Mouse (Mus musculus) limb, embryonic 15.5 days (tissue): ENCODE measurements at regions not wholly inside any gene's neighbourhood (a gene's known extent, or its start where the extent isn't known, plus 50 kb on each side); places are given as distances from the start of the nearest gene placed in this dataset.

Experiments used
- ATAC-seq: fragments of 200-750 bp; cut with Nextera tagmentation; 2 replicates; pipeline ENCODE4 v1.8.0; 2017; ENCODE audit warnings: low read depth, moderate TSS enrichment; ENCODE audit not compliant: insufficient number of reproducible peaks, low FRiP score, low TSS enrichment
- H3K27ac ChIP-seq: fragments of 300-500 bp; sonication (generic); 2 replicates; pipeline ENCODE4 v1.5.1; 2015; ENCODE audit warnings: moderate library complexity, mild to moderate bottlenecking, inconsistent platforms
- H3K27me3 ChIP-seq: fragments of 300-500 bp; sonication (generic); 2 replicates; pipeline ENCODE4 v1.6.1; 2015; ENCODE audit warnings: inconsistent platforms
- H3K36me3 ChIP-seq: fragments of 300-500 bp; sonication (generic); 2 replicates; pipeline ENCODE4 v1.6.1; 2015; ENCODE audit warnings: inconsistent platforms
- H3K4me1 ChIP-seq: fragments of 300-500 bp; sonication (generic); 2 replicates; pipeline ENCODE4 v1.6.1; 2015; ENCODE audit warnings: inconsistent platforms
- H3K4me2 ChIP-seq: fragments of 300-500 bp; sonication (generic); 2 replicates; pipeline ENCODE4 v1.6.1; 2015; ENCODE audit warnings: mild to moderate bottlenecking, inconsistent platforms
- H3K4me3 ChIP-seq: fragments of 300-500 bp; sonication (generic); 2 replicates; pipeline ENCODE4 v1.5.1; 2015; ENCODE audit warnings: mild to moderate bottlenecking, inconsistent platforms
- H3K9ac ChIP-seq: fragments of 300-500 bp; sonication (generic); 2 replicates; pipeline ENCODE4 v1.6.1; 2015; ENCODE audit warnings: inconsistent platforms
- H3K9me3 ChIP-seq: fragments of 300-500 bp; sonication (generic); 2 replicates; pipeline ENCODE4 v1.6.1; 2016; ENCODE audit warnings: inconsistent platforms
- WGBS: fragments of 180-500 bp; shearing (Covaris S2); methylation state at CpG from one replicate; pipeline ENCODE4 v1.1.7; 2015; 5-methylcytosine and 5-hydroxymethylcytosine counted together

DNA sequence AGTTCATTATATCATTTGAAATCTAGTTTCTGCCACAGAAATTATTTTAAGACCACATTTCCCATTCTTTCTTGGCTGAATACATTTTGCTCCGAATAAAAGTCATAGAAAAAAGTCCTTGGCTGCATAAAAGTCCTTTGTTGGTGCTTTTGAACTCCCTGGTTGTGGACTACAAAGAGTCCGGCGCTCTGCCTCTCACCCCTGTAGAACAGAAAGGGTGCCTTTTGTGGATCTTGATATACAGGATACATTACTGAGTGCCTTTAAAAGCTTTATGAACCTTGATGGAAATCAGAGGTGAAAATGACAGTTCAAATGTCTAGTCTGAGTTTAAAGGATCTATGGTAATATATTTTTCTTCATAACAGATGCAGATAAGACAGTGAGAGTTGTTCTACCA lies 355.5 kb downstream of the Anxa1 start:
- H3K4me3 ChIP-seq, result no peak overlapping the region
- 65% methylated on average over 3 of the region's 3 CpGs for WGBS
- H3K9me3 ChIP-seq, result no peaks in the 10 kb centered on the region
- H3K27me3 ChIP-seq, result no peaks in the 10 kb centered on the region
- no peak for ATAC-seq
- no peaks in the 10 kb centered on the region for H3K4me1 ChIP-seq
- no peak overlapping the region for H3K9ac ChIP-seq
- H3K27ac ChIP-seq, result no peak overlapping the region
- H3K4me2 ChIP-seq, result no peak overlapping the region
- H3K36me3 ChIP-seq, result no peaks in the 10 kb centered on the region

DNA sequence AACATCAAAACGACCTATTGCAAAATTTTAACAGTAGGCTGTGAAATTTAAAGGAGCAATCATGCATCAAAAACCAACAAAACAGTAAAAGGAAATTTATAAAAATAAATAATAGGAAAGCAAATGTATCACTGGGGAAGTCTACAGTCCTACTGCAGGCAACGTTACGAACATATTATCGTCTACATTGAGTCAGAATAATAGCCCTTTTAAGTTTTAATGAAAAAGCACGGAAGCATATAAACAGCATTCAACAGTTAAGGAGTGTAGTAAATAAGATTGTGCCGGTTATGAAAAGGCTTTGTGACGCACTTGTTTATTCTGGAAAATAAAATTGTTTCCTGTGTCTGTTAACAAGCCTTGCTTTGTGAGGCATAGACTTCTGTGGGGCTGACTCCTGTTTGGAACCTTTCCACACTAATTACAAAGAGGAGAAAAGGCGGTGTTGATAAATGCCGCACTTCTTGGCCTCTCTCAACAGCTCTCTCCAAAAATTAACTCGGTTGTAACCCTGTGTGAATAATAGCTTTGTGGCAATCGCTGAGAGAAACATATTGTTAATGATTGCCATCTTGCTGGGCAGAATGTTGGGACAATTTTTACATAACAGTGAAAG lies 363.0 kb downstream of the Anxa1 start:
- no peaks in the 10 kb centered on the region for H3K9me3 ChIP-seq
- no peaks in the 10 kb centered on the region for H3K36me3 ChIP-seq
- no peak overlapping the region for H3K9ac ChIP-seq
- no peaks in the 10 kb centered on the region for H3K27me3 ChIP-seq
- no peak overlapping the region for H3K27ac ChIP-seq
- 35% methylated on average over 11 of the region's 11 CpGs for WGBS
- H3K4me2 ChIP-seq, result no peak overlapping the region
- no peak overlapping the region for H3K4me3 ChIP-seq
- no peaks in the 10 kb centered on the region for H3K4me1 ChIP-seq
- ATAC-seq, result no peak

- 81% methylated on average over 4 of the region's 4 CpGs for WGBS
- Histone ChIP-seq H3K27ac (no peak overlapping the region), H3K9ac (no peak overlapping the region), H3K4me1 (0 out of 2 replicates have a peak, but pooled peaks cover 2% of the 10 kb centered on the region), H3K36me3 (no peaks in the 10 kb centered on the region), H3K9me3 (no peaks in the 10 kb centered on the region), H3K4me3 (no peak overlapping the region), H3K4me2 (no peak overlapping the region), H3K27me3 (no peaks in the 10 kb centered on the region)
- no peak for ATAC-seq
Observed at GRCm38 (mm10) chr19:20014114-20014513, 376.6 kb downstream of the Anxa1 start.

- 37% methylated on average over 12 of the region's 12 CpGs for WGBS
- 0 out of 2 replicates have a peak, but pooled peaks cover 2% of the 10 kb centered on the region for H3K4me1 ChIP-seq
- H3K9ac ChIP-seq, result no peak overlapping the region
- H3K4me3 ChIP-seq, result peak overlapping the region; percentile 20; the same call in 1 of the 2 replicates
- H3K4me2 ChIP-seq, result peak overlapping the region; percentile 29
- H3K36me3 ChIP-seq, result no peaks in the 10 kb centered on the region
- ATAC-seq, result no peak
- H3K27me3 ChIP-seq, result no peaks in the 10 kb centered on the region
- H3K9me3 ChIP-seq, result no peaks in the 10 kb centered on the region
- no peak overlapping the region for H3K27ac ChIP-seq
Observed at GRCm38 (mm10) chr19:20009801-20010441, 380.8 kb downstream of the Anxa1 start.

GRCm38 (mm10) chr19:20005932-20006625 lies 384.7 kb downstream of the Anxa1 start:
- H3K9me3 ChIP-seq, result no peaks in the 10 kb centered on the region
- WGBS, result 49% methylated on average over 4 of the region's 4 CpGs
- H3K27ac ChIP-seq, result no peak overlapping the region
- no peaks in the 10 kb centered on the region for H3K36me3 ChIP-seq
- H3K4me2 ChIP-seq, result no peak overlapping the region
- H3K4me1 ChIP-seq, result 0 out of 2 replicates have a peak, but pooled peaks cover 2% of the 10 kb centered on the region
- H3K4me3 ChIP-seq, result no peak overlapping the region
- H3K27me3 ChIP-seq, result no peaks in the 10 kb centered on the region
- no peak overlapping the region for H3K9ac ChIP-seq
- ATAC-seq, result no peak

GRCm38 (mm10) chr19:19987255-19987654 lies 403.5 kb downstream of the Anxa1 start:
- ATAC-seq, result no peak
- H3K27me3 ChIP-seq, result no peaks in the 10 kb centered on the region
- H3K4me3 ChIP-seq, result no peak overlapping the region
- no peaks in the 10 kb centered on the region for H3K36me3 ChIP-seq
- H3K9me3 ChIP-seq, result no peaks in the 10 kb centered on the region
- no peak overlapping the region for H3K9ac ChIP-seq
- H3K27ac ChIP-seq, result no peak overlapping the region
- no peaks in the 10 kb centered on the region for H3K4me1 ChIP-seq
- H3K4me2 ChIP-seq, result no peak overlapping the region
- 87% methylated on average over 1 of the region's 1 CpGs for WGBS

DNA sequence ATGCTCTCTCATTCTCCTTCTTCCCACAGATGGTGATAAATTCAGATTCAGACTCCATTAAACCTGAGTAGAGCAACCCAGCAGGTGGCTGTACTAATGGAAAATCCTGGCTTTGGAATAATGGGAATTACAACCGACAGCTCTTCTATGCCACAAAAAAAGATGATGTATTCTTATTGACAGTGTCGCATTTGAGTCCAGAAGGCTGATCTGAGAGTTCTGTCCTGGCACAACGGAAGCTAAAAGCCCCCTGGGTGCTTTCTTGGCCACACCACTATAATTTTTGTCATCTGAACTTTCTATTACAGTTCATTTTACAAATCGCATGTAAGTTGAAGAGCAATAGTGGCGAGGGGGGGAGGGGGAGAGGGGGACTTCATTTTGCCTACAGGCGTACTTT lies 411.9 kb downstream of the Anxa1 start:
- ATAC-seq, result no peak
- no peaks in the 10 kb centered on the region for H3K9me3 ChIP-seq
- no peaks in the 10 kb centered on the region for H3K27me3 ChIP-seq
- H3K36me3 ChIP-seq, result no peaks in the 10 kb centered on the region
- H3K9ac ChIP-seq, result no peak overlapping the region
- no peak overlapping the region for H3K4me3 ChIP-seq
- WGBS, result 60% methylated on average over 6 of the region's 6 CpGs
- H3K27ac ChIP-seq, result no peak overlapping the region
- no peaks in the 10 kb centered on the region for H3K4me1 ChIP-seq
- H3K4me2 ChIP-seq, result no peak overlapping the region

- H3K4me3 ChIP-seq, result no peak overlapping the region
- H3K4me2 ChIP-seq, result no peak overlapping the region
- no peaks in the 10 kb centered on the region for H3K27me3 ChIP-seq
- H3K27ac ChIP-seq, result no peak overlapping the region
- 50% methylated on average over 9 of the region's 9 CpGs for WGBS
- H3K9me3 ChIP-seq, result no peaks in the 10 kb centered on the region
- no peak for ATAC-seq
- H3K36me3 ChIP-seq, result no peaks in the 10 kb centered on the region
- no peaks in the 10 kb centered on the region for H3K4me1 ChIP-seq
- H3K9ac ChIP-seq, result no peak overlapping the region
Observed at GRCm38 (mm10) chr19:19977609-19978259, 413.0 kb downstream of the Anxa1 start.

DNA sequence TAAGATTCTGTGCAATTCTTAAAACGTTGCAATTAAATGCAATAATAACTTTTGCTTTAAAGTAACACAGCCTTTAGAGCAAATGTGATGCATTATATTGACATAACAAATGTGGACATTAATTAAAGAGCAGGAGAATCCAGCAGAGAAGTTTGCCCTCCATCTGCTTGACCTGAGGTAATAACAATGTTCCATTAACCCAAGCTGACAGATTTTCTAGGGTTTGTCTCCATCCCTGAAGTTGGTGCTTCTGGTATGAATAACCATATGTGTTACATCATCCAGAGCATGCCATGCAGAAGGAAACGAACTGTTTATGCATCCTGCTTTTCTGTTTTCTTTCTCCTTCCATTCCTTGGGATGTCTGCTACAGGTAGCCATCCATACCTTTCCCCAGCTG lies 414.0 kb downstream of the Anxa1 start:
- Histone ChIP-seq H3K4me1 (no peaks in the 10 kb centered on the region), H3K9ac (no peak overlapping the region)
- WGBS, result 43% methylated on average over 2 of the region's 2 CpGs

DNA sequence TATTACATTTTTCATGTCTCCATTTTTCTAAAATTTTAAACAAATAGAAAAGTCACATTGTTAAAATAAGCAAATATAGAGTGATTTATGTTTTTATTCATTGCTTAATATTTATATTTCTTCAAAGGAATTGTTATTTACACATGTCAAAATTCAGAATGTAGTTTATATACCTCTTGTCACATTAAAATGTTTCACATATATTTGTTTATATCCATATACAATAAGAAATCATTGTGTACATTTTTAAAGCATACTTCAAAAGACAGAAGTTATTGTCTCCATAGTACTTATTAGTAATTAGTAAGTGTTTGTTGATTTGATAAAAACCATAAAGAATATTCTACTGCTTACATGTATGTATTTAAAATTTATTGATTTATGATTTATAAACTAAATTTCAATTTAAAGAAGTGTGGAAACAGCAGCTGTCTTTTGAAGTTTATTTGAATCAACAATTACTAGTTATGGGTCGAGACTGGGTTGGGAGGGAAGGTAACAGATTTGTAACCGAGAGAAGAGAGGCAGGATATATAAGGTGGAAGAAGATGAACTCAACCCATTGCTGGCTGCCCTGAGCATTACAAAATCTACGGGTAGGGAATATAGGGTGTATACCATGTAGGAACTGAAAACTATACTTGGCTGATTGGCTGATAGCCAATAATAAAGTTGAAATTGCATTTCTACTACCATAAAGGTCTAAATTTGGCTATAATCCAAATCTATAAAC lies 420.8 kb downstream of the Anxa1 start:
- H3K4me3 ChIP-seq, result no peak overlapping the region
- H3K4me1 ChIP-seq, result no peaks in the 10 kb centered on the region
- H3K27ac ChIP-seq, result no peak overlapping the region
- 46% methylated on average over 3 of the region's 3 CpGs for whole genome bisulfite sequencing
- H3K4me2 ChIP-seq, result no peak overlapping the region
- H3K27me3 ChIP-seq, result no peaks in the 10 kb centered on the region
- H3K36me3 ChIP-seq, result no peaks in the 10 kb centered on the region
- H3K9me3 ChIP-seq, result no peaks in the 10 kb centered on the region
- H3K9ac ChIP-seq, result no peak overlapping the region
- no peak for ATAC-seq

More for the DNA sequence above, 414.0 kb downstream of the Anxa1 start:
- H3K27me3 ChIP-seq, result no peaks in the 10 kb centered on the region
- ATAC-seq, result no peak
- H3K9me3 ChIP-seq, result no peaks in the 10 kb centered on the region
- H3K27ac ChIP-seq, result no peak overlapping the region
- no peak overlapping the region for H3K4me3 ChIP-seq
- no peak overlapping the region for H3K4me2 ChIP-seq
- no peaks in the 10 kb centered on the region for H3K36me3 ChIP-seq

GRCm38 (mm10) chr19:19969335-19969734 lies 421.4 kb downstream of the Anxa1 start:
- H3K27me3 ChIP-seq, result no peaks in the 10 kb centered on the region
- WGBS, result 83% methylated on average over 5 of the region's 5 CpGs
- ATAC-seq, result no peak

More at GRCm38 (mm10) chr19:19969335-19969734, 421.4 kb downstream of the Anxa1 start:
- Histone ChIP-seq H3K27ac (no peak overlapping the region), H3K4me1 (no peaks in the 10 kb centered on the region), H3K36me3 (no peaks in the 10 kb centered on the region), H3K4me3 (no peak overlapping the region), H3K9me3 (no peaks in the 10 kb centered on the region), H3K4me2 (no peak overlapping the region), H3K9ac (no peak overlapping the region)
